Mouse (Mus musculus) left cerebral cortex, postnatal 25 days (tissue): Measurements from ENCODE around the gene Rps11. TPM values are rescaled to one million over a fixed set of nuclear protein-coding genes. Genes with fewer than 3 reads are reported as not detected.
A peak's percentile ranks its signal among the peaks of the same experiment; 100 is the strongest.

ENCODE experiments used
- DNase-seq, 2 experiments: peaks; one replicate each; pipeline ENCODE4 v3.0.0; 2022; ENCODE audit warnings: low spot score in 2 of 2, mixed read lengths in 1 of 2
- intact Hi-C: fragments of 180-260 bp; cut with DNase I; formaldehyde crosslinking; loops from one replicate; pipeline ENCODE4 v1.15.1; 2025
- total RNA-seq, 2 experiments: library from RNA; stranded (reverse); gene quantifications; 2 replicates each; pipeline ENCODE4 v1.2.3; 2021

Gene Rps11
- total RNA-seq, 2 experiments from 2014 or later = 410 to 413 TPM

GRCm38 (mm10) chr7:45095367-45095766, 28.9 kb downstream of the Rps11 start:
- no peak for DNase-seq
- intact Hi-C loops = no loop called here

- intact Hi-C loops = no loop called here
- no peak for DNase-seq
These were observed 30.1 kb downstream of the Rps11 start for GRCm38 (mm10) chr7:45094121-45094520.

- intact Hi-C loops = no loop called here
- no peak for DNase-seq
These were observed 30.7 kb downstream of the Rps11 start for GRCm38 (mm10) chr7:45093516-45093905.

GRCm38 (mm10) chr7:45092828-45093515, 31.3 kb downstream of the Rps11 start:
- intact Hi-C loops = no loop called here
- DNase-seq = no peak

GRCm38 (mm10) chr7:45092048-45092447, 32.2 kb downstream of the Rps11 start, which contains the start of gene Rcn3:
Gene Rcn3 (minus strand): TSS chr7:45092221.
- intact Hi-C loops = no loop called here

GRCm38 (mm10) chr7:45091001-45091990, 32.9 kb downstream of the Rps11 start:
- DNase-seq = no peak
- intact Hi-C loops = no loop called here

More at GRCm38 (mm10) chr7:45092048-45092447, 32.2 kb downstream of the Rps11 start, which contains the start of gene Rcn3:
- DNase-seq = peak in 1 of 2 experiments; percentile 33

- DNase-seq = no peak
- intact Hi-C loops = no loop called here
These were observed 33.8 kb downstream of the Rps11 start for GRCm38 (mm10) chr7:45090251-45090977.

GRCm38 (mm10) chr7:45088597-45088996, 35.6 kb downstream of the Rps11 start:
- intact Hi-C loops = no loop called here
- no peak for DNase-seq

- no peak for DNase-seq
- intact Hi-C loops = no loop called here
These were observed 38.2 kb downstream of the Rps11 start for GRCm38 (mm10) chr7:45086084-45086483.

- intact Hi-C loops = no loop called here
- no peak for DNase-seq
These were observed 40.8 kb downstream of the Rps11 start for GRCm38 (mm10) chr7:45083300-45083890.

GRCm38 (mm10) chr7:45082401-45083299, 41.6 kb downstream of the Rps11 start:
- intact Hi-C loops = no loop called here
- peak in 1 of 2 experiments; percentile 24 for DNase-seq

- intact Hi-C loops = loop anchor here (2.0 kb wide), 1 partner anchor 48 kb away; the partner anchor contains the start of gene Rpl13a
- DNase-seq = no peak
These were observed 43.2 kb downstream of the Rps11 start for GRCm38 (mm10) chr7:45081016-45081415.

- intact Hi-C loops = loop anchor here (1.0 to 2.0 kb wide), 2 partner anchors 49 to 56 kb away; partner anchors contain the start of genes Flt3l, Gm45713 and Rpl13a
- peak; percentile 87 to 91 for DNase-seq
These were observed 44.4 kb downstream of the Rps11 start for GRCm38 (mm10) chr7:45079856-45080255.

GRCm38 (mm10) chr7:45078513-45078912, 45.7 kb downstream of the Rps11 start:
- peak; percentile 63 for DNase-seq
- intact Hi-C loops = no loop called here

GRCm38 (mm10) chr7:45077829-45078228, 46.4 kb downstream of the Rps11 start:
- DNase-seq = no peak
- intact Hi-C loops = no loop called here

GRCm38 (mm10) chr7:45077322-45077721, 46.9 kb downstream of the Rps11 start:
- DNase-seq = no peak
- intact Hi-C loops = no loop called here

GRCm38 (mm10) chr7:45076501-45076900, 47.7 kb downstream of the Rps11 start:
- DNase-seq = no peak
- intact Hi-C loops = no loop called here

GRCm38 (mm10) chr7:45075405-45075804, 48.8 kb downstream of the Rps11 start:
- intact Hi-C loops = no loop called here
- no peak for DNase-seq
